10 mouse cellular contexts compared by ENCODE assay signal in the genomic region with DNA sequence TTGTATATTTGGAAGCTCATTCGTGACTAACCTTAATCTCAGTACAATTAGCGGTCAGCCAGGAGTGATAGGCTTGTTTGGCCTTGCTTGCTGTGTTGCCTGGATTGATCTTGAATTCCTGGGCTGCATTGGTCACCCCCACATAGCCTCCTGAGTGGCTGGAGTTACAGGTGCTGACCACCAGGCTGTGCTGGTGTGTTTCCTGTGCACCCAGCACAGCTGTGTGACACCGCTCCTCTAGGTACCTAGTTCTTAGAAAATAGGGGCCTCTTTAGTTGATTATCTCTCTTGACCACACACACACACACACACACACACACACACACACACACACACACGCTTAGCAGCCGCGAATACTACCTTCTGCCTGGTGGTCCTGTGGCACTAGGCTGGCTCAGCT. TPM values are rescaled to one million over a fixed set of nuclear protein-coding genes. Genes with fewer than 3 reads are reported as not detected.
A peak's percentile ranks its signal among the peaks of the same experiment; 100 is the strongest.
DNase-seq lines count a peak whose midpoint lies in the region; ATAC-seq lines count a peak whose summit lies in the region.
"Had no signal": no experiment of that assay in that cellular context is flagged by ENCODE, and none has a peak within 500 bp of the region (broad histone marks: within the 10 kb centered on the region; RNA-seq: fewer than 3 reads in every experiment).

No protein-coding gene starts in this region.

- H3K4me1 ChIP-seq in hindbrain, embryonic 11.5 days (replicated peaks; ENCODE audit: control insufficient read depth, insufficient read depth, low read length) = no peaks in the 10 kb centered on the region
- peaks cover 3% of the 10 kb centered on the region; the same call in 1 of the 2 replicates for H3K4me1 ChIP-seq in hindbrain, embryonic 16.5 days (ENCODE audit: control insufficient read depth, insufficient read depth, low read depth, low read length)

- DNase-seq in hindbrain, embryonic 11.5 days (ENCODE audit: low spot score) = peak; percentile 25
- peak; percentile 62 for DNase-seq in thymus, postnatal 4 days
- DNase-seq in thymus, postnatal 10 days (ENCODE audit: low spot score in 2 of 2) = no peak
- DNase-seq in heart, postnatal 10 days = peak; percentile 68 to 73
- peak; percentile 22 for DNase-seq in yolk sac, embryonic 10.5 days (ENCODE audit: low spot score)
- DNase-seq in gastrocnemius, postnatal 4 days (ENCODE audit: low spot score in 2 of 2) = no peak

- H3K36me3 ChIP-seq in hindbrain, embryonic 11.5 days (ENCODE audit: control insufficient read depth, insufficient read depth, low read length) = no peaks in the 10 kb centered on the region
- H3K36me3 ChIP-seq in hindbrain, embryonic 16.5 days (ENCODE audit: control insufficient read depth, insufficient read depth, low read length) = no peaks in the 10 kb centered on the region

- intact Hi-C loops in heart, postnatal 10 days (cut with DNase I) = loop anchor here (1.0 kb wide), 2 partner anchors 45 to 120 kb away; no protein-coding TSS in a partner anchor

- H3K4me3 ChIP-seq in hindbrain, embryonic 11.5 days (ENCODE audit: low read depth, low read length) = no peak overlapping the region
- no peak overlapping the region for H3K4me3 ChIP-seq in hindbrain, embryonic 16.5 days (ENCODE audit: low read length)
- H3K4me3 ChIP-seq: heart, embryonic 13.5 days had no signal

- H3K9me3 ChIP-seq in hindbrain, embryonic 11.5 days (ENCODE audit: control insufficient read depth, low read length) = no peaks in the 10 kb centered on the region
- no peaks in the 10 kb centered on the region for H3K9me3 ChIP-seq in hindbrain, embryonic 16.5 days (ENCODE audit: control insufficient read depth, low read length)
- H3K9me3 ChIP-seq: heart, embryonic 13.5 days had no signal

- no peak overlapping the region for H3K9ac ChIP-seq in hindbrain, embryonic 11.5 days (ENCODE audit: low read depth, low read length)
- no peak overlapping the region for H3K9ac ChIP-seq in hindbrain, embryonic 16.5 days (ENCODE audit: low read depth, low read length)
- H3K9ac ChIP-seq: heart, embryonic 13.5 days had no signal

- 64% methylated on average over 6 of the region's 6 CpGs for WGBS in hindbrain, embryonic 11.5 days
- WGBS in hindbrain, embryonic 16.5 days = 65% methylated on average over 6 of the region's 6 CpGs

- no peak for ATAC-seq in hindbrain, embryonic 11.5 days (ENCODE audit: low FRiP score)
- ATAC-seq in hindbrain, embryonic 16.5 days = no peak
- no peak for ATAC-seq in frontal cortex, adult (ENCODE audit: low TSS enrichment)

- H3K27me3 ChIP-seq in hindbrain, embryonic 11.5 days (ENCODE audit: control insufficient read depth, insufficient read depth, low read length) = peaks cover 2% of the 10 kb centered on the region
- H3K27me3 ChIP-seq in hindbrain, embryonic 16.5 days (replicated peaks; ENCODE audit: control insufficient read depth, insufficient read depth, low read length) = no peaks in the 10 kb centered on the region
- H3K27me3 ChIP-seq: heart, embryonic 13.5 days had no signal

- H3K4me2 ChIP-seq in hindbrain, embryonic 11.5 days (replicated peaks; ENCODE audit: low read depth, low read length) = no peak overlapping the region
- no peak overlapping the region for H3K4me2 ChIP-seq in hindbrain, embryonic 16.5 days (ENCODE audit: low read length)
- H3K4me2 ChIP-seq: heart, embryonic 13.5 days had no signal

- H3K27ac ChIP-seq in hindbrain, embryonic 11.5 days (ENCODE audit: low read depth, low read length) = no peak overlapping the region
- no peak overlapping the region for H3K27ac ChIP-seq in hindbrain, embryonic 16.5 days (ENCODE audit: low read depth, low read length)
- H3K27ac ChIP-seq: heart, embryonic 13.5 days; macrophage had no signal

RNA-seq across cellular contexts. Expression of a gene that starts 3.7 kb away (rescaled TPM):
- 3.2 and 3.5 TPM in 2 replicates for polyA plus RNA-seq in hindbrain, embryonic 11.5 days (2014; fragmentation: Nextera tagmentation; extraction: Ambion mirVana)
- 9.8 and 12.7 TPM in 2 replicates for polyA plus RNA-seq in hindbrain, embryonic 16.5 days (2015; fragmentation: Nextera tagmentation; extraction: Ambion mirVana)
- 10 to 100 TPM; 38.5 to 40.4 TPM for total RNA-seq in heart, postnatal 10 days (2021)
- 10 to 100 TPM; 21.6 to 25.0 TPM for total RNA-seq in gastrocnemius, postnatal 4 days (2021)

Comparison
In these comparisons a context has a peak if more than half of its experiments do, and no peak if none do; other contexts are left out.
1. DNase-seq: peak in hindbrain, embryonic 11.5 days (single experiment), thymus, postnatal 4 days (single experiment), heart, postnatal 10 days (2 of 2) and yolk sac, embryonic 10.5 days (single experiment); none in thymus, postnatal 10 days (0 of 2) and gastrocnemius, postnatal 4 days (0 of 2).